Mouse (Mus musculus): Measurements from ENCODE around the gene Asf1b. TPM values are rescaled to one million over a fixed set of nuclear protein-coding genes. Genes with fewer than 3 reads are reported as not detected.

Asf1b gene
- total RNA-seq, 2 experiments from 2014 or later, result 0.39 to 0.48 TPM

- DNase-seq (ENCODE audit: low spot score in 2 of 2), result peak; percentile 65
- intact Hi-C loops (cut with DNase I), result loop anchor here (5.0 kb wide), 1 partner anchor 56 kb away; the partner anchor contains the start of genes Gm10643 and Rfx1
These were observed 55.6 kb downstream of the Asf1b start for GRCm38 (mm10) chr8:84010625-84011611.

GRCm38 (mm10) chr8:84011705-84012498, 56.6 kb downstream of the Asf1b start, which contains the start of gene 2210011C24Rik:
2210011C24Rik (minus strand) TSS chr8:84012171.
- intact Hi-C loops (cut with DNase I), result loop anchor here (5.0 kb wide), 1 partner anchor 55 kb away; the partner anchor contains the start of genes Gm10643 and Rfx1

DNA sequence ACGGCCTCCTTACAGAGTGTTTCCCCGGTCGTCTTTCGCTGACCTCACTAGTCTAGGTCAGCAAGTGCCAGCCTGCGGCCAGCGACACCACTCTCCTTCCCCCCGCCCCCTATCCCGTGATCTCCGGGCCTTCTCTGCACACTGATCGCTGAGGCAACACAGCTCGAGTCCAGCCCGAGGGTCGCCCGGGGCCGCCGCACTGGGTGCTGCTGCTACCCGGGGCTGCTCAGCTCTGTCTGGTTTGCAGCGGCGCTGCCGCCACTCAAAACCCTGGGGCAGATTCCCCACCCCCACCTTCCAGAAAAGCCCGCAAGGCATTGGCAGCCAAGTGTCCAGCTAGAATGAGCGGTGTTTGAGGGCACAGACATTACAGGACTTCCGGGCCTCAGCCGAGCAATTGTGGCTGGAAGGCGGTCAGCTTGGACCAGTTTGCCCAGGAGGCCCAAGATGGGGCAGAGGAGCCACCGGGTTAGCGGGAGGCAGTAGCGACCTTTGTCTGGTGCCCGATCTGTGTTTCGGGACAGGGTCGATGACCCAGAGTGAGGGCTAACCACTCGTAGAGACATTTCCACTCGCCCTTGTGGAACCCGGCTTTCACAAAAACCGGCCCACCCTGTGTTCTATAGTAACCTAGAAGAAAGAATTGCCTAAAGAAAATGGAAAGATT, 57.3 kb downstream of the Asf1b start:
- DNase-seq (ENCODE audit: low spot score in 2 of 2), result no peak
- intact Hi-C loops (cut with DNase I), result loop anchor here (5.0 kb wide), 1 partner anchor 55 kb away; the partner anchor contains the start of genes Gm10643 and Rfx1

More at GRCm38 (mm10) chr8:84011705-84012498, 56.6 kb downstream of the Asf1b start, which contains the start of gene 2210011C24Rik:
- DNase-seq (ENCODE audit: low spot score in 2 of 2), result no peak

- no peak for DNase-seq (ENCODE audit: low spot score in 2 of 2)
- intact Hi-C loops (cut with DNase I), result no loop called here
These were observed 60.5 kb downstream of the Asf1b start for GRCm38 (mm10) chr8:84015833-84016232.

- intact Hi-C loops (cut with DNase I), result no loop called here
- no peak for DNase-seq (ENCODE audit: low spot score in 2 of 2)
These were observed 64.4 kb downstream of the Asf1b start for GRCm38 (mm10) chr8:84019738-84020137.

Small RNAs within 50 kb of the gene (microRNA-seq; reads per million reads assigned to microRNA genes)
- gene Gm44330 (not detected), gene Gm44450 (not detected), gene Mir1199 (3.3 reads per million, percentile 7 among the genes with 10 or more reads in this experiment), gene Mir8111 (3.8 reads per million, percentile 10 among the genes with 10 or more reads in this experiment)

Other genes starting within 250 kb of the Asf1b start
- 10 to 100 TPM; 15.4 to 18.6 TPM for gene Ddx39, start 240.3 kb upstream of the Asf1b start, total RNA-seq (2021)
- 10 to 100 TPM in 1 of 2 experiments, 1 to 10 TPM in 1; 6.0 to 10.8 TPM for gene Adgre5, start 214.2 kb upstream of the Asf1b start, total RNA-seq (2021)
- gene Adgrl1, start 55.4 kb upstream of the Asf1b start, total RNA-seq (2021), result 100 to 1,000 TPM; 422 to 433 TPM
- gene Gm10644, start 302 bp upstream of the Asf1b start, total RNA-seq (2021), result under 1 TPM; 0.25 to 0.54 TPM
- 100 to 1,000 TPM; 243 to 267 TPM for gene Prkaca, start 17.5 kb downstream of the Asf1b start, total RNA-seq (2021)
- gene Samd1, start 42.2 kb downstream of the Asf1b start, total RNA-seq (2021), result 10 to 100 TPM; 41.5 to 46.6 TPM
- gene 1700067K01Rik, start 46.0 kb downstream of the Asf1b start, total RNA-seq (2021), result under 1 TPM in 1 of 2 experiments, not detected in 1; 0.59 TPM
- gene 2210011C24Rik, start 56.7 kb downstream of the Asf1b start, total RNA-seq (2021), result 1 to 10 TPM; 1.3 to 3.1 TPM
- 1 to 10 TPM; 1.7 to 2.7 TPM for gene Palm3, start 66.0 kb downstream of the Asf1b start, total RNA-seq (2021)
- gene Il27ra, start 87.1 kb downstream of the Asf1b start, total RNA-seq (2021), result under 1 TPM; 0.49 to 0.52 TPM
- gene Rln3, start 89.5 kb downstream of the Asf1b start, total RNA-seq (2021), result not detected
- 1 to 10 TPM; 4.1 to 4.4 TPM for gene Gm10643, start 109.6 kb downstream of the Asf1b start, total RNA-seq (2021)
- 10 to 100 TPM; 17.9 to 32.4 TPM for gene Rfx1, start 111.3 kb downstream of the Asf1b start, total RNA-seq (2021)
- 10 to 100 TPM; 15.7 to 19.8 TPM for gene Dcaf15, start 149.3 kb downstream of the Asf1b start, total RNA-seq (2021)
- gene Podnl1, start 170.5 kb downstream of the Asf1b start, total RNA-seq (2021), result not detected
- gene Cc2d1a, start 192.4 kb downstream of the Asf1b start, total RNA-seq (2021), result 10 to 100 TPM; 51.1 to 53.6 TPM
- gene 4930432K21Rik, start 192.5 kb downstream of the Asf1b start, total RNA-seq (2021), result 1 to 10 TPM; 1.7 to 2.1 TPM
- gene Nanos3, start 229.7 kb downstream of the Asf1b start, total RNA-seq (2021), result 1 to 10 TPM; 3.7 to 3.9 TPM